Mouse (Mus musculus): ENCODE data around the gene Ralgps1. TPM values are rescaled to one million over a fixed set of nuclear protein-coding genes. Genes with fewer than 3 reads are reported as not detected.
"Not testable (repeated sequence)": the region's sequence is repeated elsewhere in the genome, so short reads cannot be mapped to it uniquely, and the experiment has no call there.

Ralgps1 gene
- polyA plus RNA-seq, 1 experiment = not detected

DNA sequence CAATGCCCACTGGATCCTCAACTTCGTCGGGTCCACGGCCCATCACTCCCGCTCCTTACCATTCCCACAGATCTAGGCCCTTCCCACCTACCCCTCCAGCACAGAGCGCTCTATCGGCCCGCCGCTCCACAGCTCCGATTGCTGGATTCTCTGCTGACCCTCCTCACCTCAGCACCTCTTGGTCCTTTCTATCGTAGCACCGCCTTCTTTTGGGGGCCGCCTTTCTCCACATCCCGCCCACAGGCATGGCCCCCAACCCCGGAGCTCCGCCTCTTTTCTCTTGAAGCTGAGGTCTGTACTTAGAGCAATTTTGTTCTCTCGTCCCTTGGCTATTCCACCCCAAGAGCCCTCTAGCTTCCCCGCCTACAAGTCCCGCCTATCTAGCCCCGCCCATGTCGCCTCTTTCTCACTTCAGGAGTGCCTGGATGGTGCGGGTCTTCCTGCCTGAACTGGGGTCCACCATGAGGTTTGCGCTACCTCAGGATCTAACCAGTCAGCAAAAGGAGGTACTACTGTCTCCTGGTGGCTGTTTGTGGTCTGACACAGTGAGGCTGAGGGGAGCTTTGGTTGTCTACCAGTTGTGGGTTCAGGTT is 239.7 kb downstream of the Ralgps1 start, which contains the start of gene Garnl3:
TSS of gene Garnl3 (minus strand) at position 155 of the 593 bp plus-strand sequence.
- WGBS = under 1% methylated on average over 22 of the region's 22 CpGs
- TF ChIP-seq CTCF (IDR thresholded peaks at IDR 0.05; ENCODE audit: insufficient read depth, low read depth, low read length) (0 out of 2 replicates have a peak, but pooled peaks have one; percentile 15), POLR2A (IDR thresholded peaks at IDR 0.05; ENCODE audit: insufficient read depth, low read depth, low read length) (no peak)
- H3K27ac ChIP-seq (ENCODE audit: insufficient read depth, low read depth, low read length) = no peak within 1 kb of the TSS

DNA sequence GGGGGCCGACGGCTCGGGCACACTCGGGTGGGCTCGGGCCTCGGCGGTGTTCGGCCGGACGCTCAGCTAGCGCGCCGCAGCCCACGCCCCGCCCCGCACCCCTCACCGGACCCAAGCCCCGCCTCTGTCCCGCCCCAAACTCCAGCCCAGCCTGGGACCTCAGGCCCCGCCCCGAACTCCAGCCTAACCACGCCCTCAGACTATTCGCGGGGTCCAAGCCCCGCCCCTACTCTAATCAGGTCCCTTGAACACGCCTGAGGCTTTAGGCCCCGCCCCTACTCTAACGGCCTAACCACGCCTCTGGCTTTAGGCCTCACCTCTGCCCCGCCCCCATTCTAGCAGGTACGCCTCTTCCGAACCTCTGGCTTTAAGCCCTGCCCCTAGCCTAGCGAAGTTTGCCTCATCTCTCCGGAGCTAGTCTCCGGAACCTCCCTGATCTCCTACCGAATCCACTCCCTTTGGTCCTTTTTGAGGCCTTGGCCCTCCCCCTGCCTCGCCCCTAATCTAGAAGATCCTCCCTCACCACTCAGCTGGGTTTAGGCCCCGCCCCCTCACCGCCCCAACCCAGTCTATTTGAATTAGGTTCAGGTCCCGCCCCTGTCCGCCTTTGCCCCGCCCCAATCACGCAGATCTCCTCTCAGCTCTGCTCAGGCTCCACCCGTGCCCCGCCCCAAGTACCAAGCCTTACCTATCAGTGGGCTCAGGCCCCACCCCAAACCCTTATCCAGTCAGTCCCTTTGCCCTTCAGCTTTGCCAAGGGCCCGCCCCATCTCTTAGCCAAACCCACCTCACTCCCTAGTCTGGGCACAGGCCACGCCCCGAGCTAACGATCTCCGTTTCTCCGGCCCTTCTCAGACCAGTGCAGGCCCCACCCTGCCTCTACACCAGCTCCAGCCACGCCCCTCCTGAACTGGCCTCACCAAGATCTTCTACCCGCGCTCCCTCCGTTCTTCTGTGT is 240.5 kb downstream of the Ralgps1 start:
- H3K4me1 ChIP-seq (ENCODE audit: control insufficient read depth, insufficient read depth, low read length) = peaks cover 15% of the 10 kb centered on the region
- H3K4me3 ChIP-seq (ENCODE audit: insufficient read depth, low read depth, low read length) = peak overlapping the region; percentile 71
- under 1% methylated on average over 55 of the region's 55 CpGs for WGBS
- TF ChIP-seq POLR2A (IDR thresholded peaks at IDR 0.05; ENCODE audit: insufficient read depth, low read depth, low read length) = no peak
- TF ChIP-seq CTCF (IDR thresholded peaks at IDR 0.05; ENCODE audit: insufficient read depth, low read depth, low read length) = no peak
- H3K27ac ChIP-seq (ENCODE audit: insufficient read depth, low read depth, low read length) = no peak overlapping the region

More for the DNA sequence above, 239.7 kb downstream of the Ralgps1 start, which contains the start of gene Garnl3:
- H3K4me3 ChIP-seq (ENCODE audit: insufficient read depth, low read depth, low read length) = peak within 1 kb of the TSS; percentile 71
- H3K4me1 ChIP-seq (ENCODE audit: control insufficient read depth, insufficient read depth, low read length) = peaks cover 15% of the 10 kb centered on the region

- peaks cover 15% of the 10 kb centered on the region for H3K4me1 ChIP-seq (ENCODE audit: control insufficient read depth, insufficient read depth, low read length)
- peak overlapping the region; percentile 71 for H3K4me3 ChIP-seq (ENCODE audit: insufficient read depth, low read depth, low read length)
- under 1% methylated on average over 33 of the region's 33 CpGs for WGBS
- TF ChIP-seq CTCF (IDR thresholded peaks at IDR 0.05; ENCODE audit: insufficient read depth, low read depth, low read length) (no peak), POLR2A (IDR thresholded peaks at IDR 0.05; ENCODE audit: insufficient read depth, low read depth, low read length) (no peak)
- no peak overlapping the region for H3K27ac ChIP-seq (ENCODE audit: insufficient read depth, low read depth, low read length)
These were observed 241.2 kb downstream of the Ralgps1 start for GRCm38 (mm10) chr2:33130141-33130525.

- Histone ChIP-seq H3K4me1 (ENCODE audit: control insufficient read depth, insufficient read depth, low read length) (peaks cover 15% of the 10 kb centered on the region), H3K4me3 (ENCODE audit: insufficient read depth, low read depth, low read length) (peak overlapping the region; percentile 71), H3K27ac (ENCODE audit: insufficient read depth, low read depth, low read length) (no peak overlapping the region)
- 5% methylated on average over 10 of the region's 10 CpGs for WGBS
- TF ChIP-seq CTCF (IDR thresholded peaks at IDR 0.05; ENCODE audit: insufficient read depth, low read depth, low read length) = no peak
- no peak for TF ChIP-seq POLR2A (IDR thresholded peaks at IDR 0.05; ENCODE audit: insufficient read depth, low read depth, low read length)
These were observed 241.6 kb downstream of the Ralgps1 start for GRCm38 (mm10) chr2:33129696-33130095.

GRCm38 (mm10) chr2:33129005-33129404 is 242.3 kb downstream of the Ralgps1 start:
- no peak overlapping the region for H3K27ac ChIP-seq (ENCODE audit: insufficient read depth, low read depth, low read length)
- peaks cover 15% of the 10 kb centered on the region for H3K4me1 ChIP-seq (ENCODE audit: control insufficient read depth, insufficient read depth, low read length)
- WGBS = 74% methylated on average over 2 of the region's 2 CpGs
- H3K4me3 ChIP-seq (ENCODE audit: insufficient read depth, low read depth, low read length) = no peak overlapping the region
- TF ChIP-seq CTCF (IDR thresholded peaks at IDR 0.05; ENCODE audit: insufficient read depth, low read depth, low read length) = no peak
- TF ChIP-seq POLR2A (IDR thresholded peaks at IDR 0.05; ENCODE audit: insufficient read depth, low read depth, low read length) = no peak

DNA sequence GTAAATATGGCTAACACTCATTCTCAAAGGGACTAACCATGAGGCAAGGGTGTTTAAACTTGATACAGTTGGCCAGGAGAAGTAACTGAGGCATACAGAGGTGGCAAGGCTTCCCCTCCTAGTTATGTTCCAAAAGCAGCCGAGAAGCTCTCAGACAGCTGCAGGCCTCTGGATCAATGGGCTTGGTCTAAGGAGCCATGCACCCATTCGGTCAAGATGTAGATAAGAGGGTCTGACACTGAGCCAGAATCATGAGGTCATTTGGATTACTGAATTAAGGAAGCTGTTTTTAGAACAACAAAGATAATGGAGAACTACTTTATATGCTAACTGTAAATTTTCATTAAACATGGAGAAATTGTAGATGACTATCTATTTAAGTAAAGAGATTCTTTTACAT is 244.0 kb downstream of the Ralgps1 start:
- H3K4me1 ChIP-seq (ENCODE audit: control insufficient read depth, insufficient read depth, low read length) = peaks cover 15% of the 10 kb centered on the region
- H3K27ac ChIP-seq (ENCODE audit: insufficient read depth, low read depth, low read length) = no peak overlapping the region
- TF ChIP-seq POLR2A (IDR thresholded peaks at IDR 0.05; ENCODE audit: insufficient read depth, low read depth, low read length) (no peak), CTCF (IDR thresholded peaks at IDR 0.05; ENCODE audit: insufficient read depth, low read depth, low read length) (no peak)
- no peak overlapping the region for H3K4me3 ChIP-seq (ENCODE audit: insufficient read depth, low read depth, low read length)
- WGBS = 76% methylated on average over 2 of the region's 2 CpGs

GRCm38 (mm10) chr2:33122856-33123255 is 248.4 kb downstream of the Ralgps1 start:
- Histone ChIP-seq H3K4me1 (ENCODE audit: control insufficient read depth, insufficient read depth, low read length) (no peaks in the 10 kb centered on the region), H3K4me3 (ENCODE audit: insufficient read depth, low read depth, low read length) (no peak overlapping the region), H3K27ac (ENCODE audit: insufficient read depth, low read depth, low read length) (no peak overlapping the region)
- no peak for TF ChIP-seq CTCF (IDR thresholded peaks at IDR 0.05; ENCODE audit: insufficient read depth, low read depth, low read length)
- no peak for TF ChIP-seq POLR2A (IDR thresholded peaks at IDR 0.05; ENCODE audit: insufficient read depth, low read depth, low read length)
- WGBS = 70% methylated on average over 6 of the region's 6 CpGs

- Histone ChIP-seq H3K4me3 (ENCODE audit: insufficient read depth, low read depth, low read length) (no peak overlapping the region), H3K27ac (ENCODE audit: insufficient read depth, low read depth, low read length) (no peak overlapping the region)
- 88% methylated on average over 8 of the region's 8 CpGs for WGBS
These were observed 270.8 kb downstream of the Ralgps1 start for GRCm38 (mm10) chr2:33100536-33100935.

GRCm38 (mm10) chr2:33097326-33097725 is 274.0 kb downstream of the Ralgps1 start:
- not testable (repeated sequence) for H3K27ac ChIP-seq (ENCODE audit: insufficient read depth, low read depth, low read length); H3K4me3 ChIP-seq (ENCODE audit: insufficient read depth, low read depth, low read length); H3K4me1 ChIP-seq (ENCODE audit: control insufficient read depth, insufficient read depth, low read length)
- 95% methylated on average over 12 of the region's 12 CpGs for WGBS

More at GRCm38 (mm10) chr2:33100536-33100935, 270.8 kb downstream of the Ralgps1 start:
- TF ChIP-seq POLR2A (IDR thresholded peaks at IDR 0.05; ENCODE audit: insufficient read depth, low read depth, low read length) (no peak), CTCF (IDR thresholded peaks at IDR 0.05; ENCODE audit: insufficient read depth, low read depth, low read length) (no peak)
- H3K4me1 ChIP-seq (ENCODE audit: control insufficient read depth, insufficient read depth, low read length) = no peaks in the 10 kb centered on the region
